Mouse (Mus musculus) layer of hippocampus, adult 9-11 months (tissue): ENCODE results near the gene Rad9a.

Source experiments
- DNase-seq: peaks from one replicate; pipeline ENCODE4 v3.0.0; 2022

Gene Rad9a

GRCm38 (mm10) chr19:4217855-4218254 lies 16.4 kb upstream of the Rad9a start:
- no peak for DNase-seq

DNA sequence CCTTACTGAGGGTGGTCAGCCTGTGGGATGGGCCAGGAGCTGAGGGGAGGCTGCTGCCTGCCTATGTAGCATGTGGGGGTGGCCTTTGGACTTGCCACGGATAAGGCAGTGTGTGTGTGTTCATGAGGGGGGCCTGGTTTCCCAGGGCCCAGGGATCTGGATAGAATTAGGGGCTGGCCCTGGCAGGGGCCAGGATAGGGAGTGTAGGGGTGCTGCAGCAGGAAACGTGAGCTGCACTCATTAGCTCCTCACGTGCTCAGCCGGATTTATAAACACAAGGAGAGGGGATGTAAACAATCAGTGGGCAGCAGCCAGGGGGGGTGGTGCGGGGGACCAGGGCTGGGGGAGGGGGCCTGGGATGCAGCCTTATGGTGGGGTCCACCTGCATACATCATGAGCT lies 15.7 kb upstream of the Rad9a start:
- DNase-seq: no peak

- DNase-seq: no peak
Observed at GRCm38 (mm10) chr19:4216041-4216685, 14.7 kb upstream of the Rad9a start.

DNA sequence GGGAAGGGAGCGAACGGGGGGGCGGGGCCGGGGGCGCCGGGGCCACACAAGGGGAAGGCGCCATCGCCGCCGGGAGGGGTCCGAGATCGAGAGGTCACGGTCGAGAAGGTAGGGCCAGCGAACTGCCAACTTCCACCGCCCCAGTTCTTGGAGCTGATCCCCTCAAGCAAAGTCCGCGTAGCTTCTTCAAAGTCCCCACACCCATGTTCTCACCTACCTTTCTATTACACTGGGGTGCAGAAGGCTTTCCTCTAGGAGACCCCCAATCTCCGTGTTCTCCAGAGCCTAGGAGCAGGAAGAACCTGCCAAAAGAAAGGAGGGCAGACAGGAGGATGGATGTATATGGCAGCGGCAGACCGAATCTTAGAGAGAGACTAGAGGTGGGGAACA lies 14.0 kb upstream of the Rad9a start:
- no peak for DNase-seq

GRCm38 (mm10) chr19:4214771-4215450 lies 13.4 kb upstream of the Rad9a start:
- DNase-seq: no peak

DNA sequence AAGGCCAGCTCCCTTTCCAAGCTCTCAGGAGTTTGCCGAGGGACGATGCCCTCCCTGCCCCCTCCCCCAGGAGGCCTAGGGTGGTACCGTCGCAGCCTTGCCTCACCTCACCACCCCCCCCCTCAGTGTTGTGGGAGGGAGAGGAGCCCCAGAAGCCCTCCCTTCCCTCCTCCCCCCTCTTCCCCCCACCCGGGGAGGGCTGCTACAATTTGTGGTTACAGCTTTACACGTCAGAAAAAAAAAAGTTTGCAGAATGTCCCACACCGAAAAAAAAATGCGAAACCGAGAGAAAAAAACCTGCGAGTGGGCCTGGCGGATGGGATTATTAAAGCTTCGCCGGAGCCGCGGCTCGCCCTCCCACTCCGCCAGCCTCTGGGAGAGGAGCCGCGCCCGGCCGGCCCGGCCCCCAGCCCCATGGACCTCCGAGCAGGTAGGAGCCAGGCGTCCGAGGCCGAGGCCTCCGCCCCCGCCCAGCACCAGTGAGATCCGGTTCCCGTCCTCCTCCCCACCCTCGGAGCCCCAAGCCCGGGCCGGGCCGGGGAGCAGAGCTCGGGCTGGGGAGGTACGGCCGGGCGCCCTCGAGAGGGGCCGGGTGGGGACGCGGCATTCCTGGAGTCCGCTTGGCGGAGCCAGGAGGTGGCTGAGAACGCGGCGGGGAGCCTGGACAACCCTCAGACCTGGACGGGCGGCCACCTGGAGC lies 12.8 kb upstream of the Rad9a start, which contains the start of the genes Clcf1 and AC109138.7:
Gene Clcf1, plus strand, starts transcription at position 168 of the 700 bp plus-strand sequence.
Gene AC109138.7, plus strand, starts transcription at position 287 of the 700 bp plus-strand sequence.
- no peak for DNase-seq

DNA sequence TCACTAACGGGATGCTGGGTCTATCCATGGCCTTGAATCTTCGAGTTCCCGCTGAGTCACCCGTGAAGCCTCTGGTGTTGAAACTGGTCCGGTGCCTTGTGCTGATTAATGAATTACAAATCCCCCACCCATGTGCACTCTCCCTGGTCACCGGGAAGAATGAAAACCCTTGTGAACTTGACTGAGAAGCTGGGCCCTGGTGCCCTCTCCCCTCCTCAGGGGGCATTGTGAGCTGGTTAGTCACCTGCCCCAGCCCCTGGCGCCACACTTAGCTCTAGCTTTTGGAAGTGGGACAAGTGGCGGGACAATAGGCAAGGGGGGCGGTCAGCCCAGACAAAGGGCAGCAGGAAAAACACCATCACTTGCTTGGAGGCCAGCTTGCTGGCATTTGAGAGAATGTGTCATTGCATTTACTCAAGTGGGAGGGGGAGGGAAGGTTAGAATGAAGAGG lies 12.1 kb upstream of the Rad9a start:
- no peak for DNase-seq

DNA sequence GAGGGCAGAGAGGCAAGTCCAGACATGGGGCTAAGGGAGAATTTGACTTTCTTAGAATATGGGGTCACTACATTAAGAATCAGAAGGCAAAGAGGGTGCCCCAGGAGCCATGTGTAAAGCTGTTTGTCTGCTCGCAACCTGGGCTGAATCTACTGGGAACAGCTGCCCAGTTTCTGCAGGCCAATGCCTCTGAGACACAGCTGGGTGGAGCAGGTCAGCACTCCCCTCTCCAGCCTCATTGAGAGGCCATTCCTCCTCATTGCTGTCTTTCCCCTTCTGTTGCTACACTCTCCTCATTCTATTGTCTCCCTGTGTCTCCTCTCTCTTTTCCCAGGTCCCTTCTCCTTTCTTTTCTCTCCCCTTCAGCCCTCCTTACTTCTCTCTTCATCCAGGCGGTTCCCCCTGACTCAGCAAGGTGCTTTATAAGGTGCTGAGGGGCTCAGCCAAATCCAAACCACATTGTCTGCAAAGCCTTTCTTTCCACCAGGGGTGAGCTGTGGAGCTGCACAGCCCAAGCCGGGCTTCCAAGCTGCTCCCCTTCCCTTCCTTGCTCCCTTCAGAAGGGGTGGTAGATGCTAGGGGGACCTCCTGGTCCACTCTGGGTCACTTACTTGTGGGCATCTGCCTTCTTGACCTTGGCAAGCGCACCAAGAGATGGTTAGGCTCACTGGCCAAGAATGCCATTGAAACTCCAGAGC lies 10.6 kb upstream of the Rad9a start:
- DNase-seq: no peak

DNA sequence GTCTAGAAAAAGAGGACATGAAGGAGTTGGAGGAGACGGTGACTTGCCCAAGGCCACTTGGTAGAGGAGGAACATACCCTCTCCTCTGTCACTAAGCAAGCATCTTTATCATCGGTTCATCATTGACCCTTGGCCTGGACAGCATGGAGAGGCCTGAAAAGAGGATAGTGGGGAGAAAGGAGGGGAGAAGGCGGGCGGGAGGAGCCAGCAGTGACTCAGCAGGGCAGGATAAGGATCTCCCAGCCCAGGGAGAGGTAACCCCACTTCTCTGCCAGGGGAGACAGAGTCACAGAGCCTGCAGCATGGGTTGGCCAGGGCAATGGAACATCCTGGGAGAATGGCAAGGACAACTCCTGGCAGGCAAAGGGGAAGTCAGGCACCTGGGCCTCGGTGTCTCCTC lies 7.1 kb upstream of the Rad9a start:
- no peak for DNase-seq

GRCm38 (mm10) chr19:4206971-4207370 lies 5.5 kb upstream of the Rad9a start:
- peak; percentile 64 for DNase-seq

- no peak for DNase-seq
Observed at GRCm38 (mm10) chr19:4204889-4205288, 3.4 kb upstream of the Rad9a start.

DNA sequence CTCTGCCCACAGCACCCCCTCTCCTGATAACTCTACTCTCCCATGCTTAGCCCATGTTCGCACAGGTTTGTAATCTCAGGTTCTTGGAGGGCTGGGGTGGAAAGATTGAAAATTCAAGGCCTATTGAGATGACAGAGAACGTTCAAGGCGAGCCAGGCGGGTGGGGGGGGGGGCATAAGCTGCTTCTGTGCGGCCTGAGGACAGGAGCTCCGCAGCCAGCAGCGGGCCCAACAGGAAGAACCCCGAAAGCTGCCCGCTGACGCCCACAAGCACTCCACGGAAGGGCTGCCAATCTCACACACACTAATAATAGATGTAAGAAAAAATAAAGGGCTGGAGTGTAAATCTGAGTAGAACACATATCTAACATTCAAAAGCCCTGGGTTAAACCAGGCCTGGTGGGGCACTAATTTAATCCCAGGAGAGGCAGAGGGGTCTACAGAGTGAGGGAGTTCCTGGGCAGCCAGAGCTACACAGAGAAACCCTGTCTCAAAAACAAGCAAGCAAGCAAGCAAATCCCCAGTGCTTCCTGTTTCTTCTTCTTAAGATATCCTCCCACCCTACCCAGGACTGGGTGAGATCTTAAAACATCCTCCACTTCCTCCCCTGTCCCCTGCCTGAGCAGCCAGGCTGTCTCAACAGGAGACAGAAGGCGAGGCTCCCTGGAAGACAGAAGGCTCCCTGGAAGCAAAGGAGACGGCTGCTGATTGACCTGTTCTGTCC lies 2.3 kb upstream of the Rad9a start:
- peak; percentile 53 for DNase-seq

DNA sequence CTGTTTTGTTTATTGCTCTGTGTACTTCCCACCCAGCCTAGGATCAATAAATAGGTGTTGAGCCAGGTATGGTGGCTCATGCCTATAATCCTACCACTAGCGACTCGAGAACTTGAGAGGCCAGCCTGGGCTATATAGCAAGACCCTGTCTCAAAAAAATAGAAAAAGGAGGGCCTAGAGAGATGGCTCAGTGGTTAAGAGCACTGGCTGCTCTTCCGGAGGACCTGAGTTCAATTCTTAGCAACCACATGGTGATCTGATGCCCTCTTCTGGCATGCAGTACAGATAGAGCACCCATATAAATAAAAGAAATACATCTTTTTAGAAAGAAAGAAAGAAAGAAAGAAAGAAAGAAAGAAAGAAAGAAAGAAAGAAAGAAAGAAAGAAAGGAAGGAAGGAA lies 1.7 kb upstream of the Rad9a start:
- no peak for DNase-seq

GRCm38 (mm10) chr19:4202149-4202548 lies 687 bp upstream of the Rad9a start:
- DNase-seq: no peak

DNA sequence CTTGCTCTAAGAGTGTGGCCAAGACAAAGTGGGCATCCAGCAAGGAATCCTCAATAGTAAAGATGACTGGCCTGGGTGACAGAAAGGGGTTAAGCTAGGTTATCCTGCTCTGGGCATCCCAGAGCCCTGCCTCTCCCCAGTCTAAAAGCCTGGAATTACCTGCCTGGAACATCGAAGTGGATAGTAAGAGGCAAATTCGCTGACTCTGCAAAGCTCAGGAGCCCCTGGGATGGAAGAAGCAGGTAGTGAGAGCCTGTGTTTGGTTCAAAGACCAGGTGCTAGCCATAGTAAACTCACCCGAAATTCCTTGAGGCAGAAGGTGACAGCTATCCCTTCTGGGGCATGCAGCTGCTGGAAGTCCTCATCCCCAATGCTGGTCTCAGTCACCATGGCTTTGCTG lies 4.3 kb downstream of the Rad9a start:
- no peak for DNase-seq

DNA sequence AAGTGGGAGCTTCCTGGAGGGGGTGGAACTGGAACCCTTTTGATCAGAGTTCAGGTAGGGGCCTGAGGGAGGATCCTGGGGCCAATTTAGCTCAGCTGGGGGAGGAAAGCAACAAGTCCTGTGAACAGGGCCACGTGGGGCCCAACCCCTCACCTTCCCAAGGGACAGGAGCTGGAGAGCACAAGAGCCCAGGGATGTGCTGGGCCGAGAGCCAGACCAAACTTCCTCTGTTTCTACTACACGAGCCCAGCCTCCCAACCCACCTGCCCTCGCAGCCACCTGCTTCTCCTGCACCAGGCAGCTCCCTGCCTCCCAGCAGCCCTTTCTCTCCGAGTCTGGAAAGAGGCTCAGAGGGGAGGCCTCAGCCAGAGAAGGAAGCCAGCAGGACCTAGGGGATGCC lies 4.9 kb downstream of the Rad9a start:
- no peak for DNase-seq

- no peak for DNase-seq
Observed at GRCm38 (mm10) chr19:4196048-4196447, 5.4 kb downstream of the Rad9a start.

- DNase-seq: no peak
Observed at GRCm38 (mm10) chr19:4194776-4195650, 6.4 kb downstream of the Rad9a start.

GRCm38 (mm10) chr19:4194021-4194724 lies 7.3 kb downstream of the Rad9a start:
- DNase-seq: no peak

GRCm38 (mm10) chr19:4193129-4193528 lies 8.3 kb downstream of the Rad9a start:
- DNase-seq: no peak
